Mouse (Mus musculus): ENCODE results near the gene Ckm.

The Ckm gene

GRCm38 (mm10) chr7:19404476-19404875 is at the start of gene Ckm:
Gene Ckm (plus strand): TSS chr7:19404776.
- DNase-seq = no peak

- DNase-seq = no peak
These were observed 49.6 kb upstream of the Ckm start for GRCm38 (mm10) chr7:19354991-19355390.

GRCm38 (mm10) chr7:19356311-19356710 is 48.3 kb upstream of the Ckm start:
- no peak for DNase-seq

- no peak for DNase-seq
These were observed 46.9 kb upstream of the Ckm start for GRCm38 (mm10) chr7:19357381-19358375.

GRCm38 (mm10) chr7:19358634-19359033 is 45.9 kb upstream of the Ckm start:
- DNase-seq = no peak

- DNase-seq = peak; percentile 87 to 88
These were observed 45.2 kb upstream of the Ckm start, which contains the start of the genes Cd3eap and Ppp1r13l for GRCm38 (mm10) chr7:19359299-19359891. Gene Cd3eap (minus strand): TSS chr7:19359483. Gene Ppp1r13l (plus strand): TSS chr7:19359749.

GRCm38 (mm10) chr7:19359892-19360641 is 44.5 kb upstream of the Ckm start:
- peak; percentile 64 to 66 for DNase-seq

GRCm38 (mm10) chr7:19360944-19361343 is 43.6 kb upstream of the Ckm start:
- DNase-seq = peak; percentile 89 to 91

- peak; percentile 53 to 62 for DNase-seq
These were observed 42.9 kb upstream of the Ckm start for GRCm38 (mm10) chr7:19361720-19362119.

- DNase-seq = no peak
These were observed 42.3 kb upstream of the Ckm start for GRCm38 (mm10) chr7:19362276-19362675.

- DNase-seq = peak; percentile 80 to 81
These were observed 40.7 kb upstream of the Ckm start for GRCm38 (mm10) chr7:19363881-19364280.

GRCm38 (mm10) chr7:19365376-19365775 is 39.2 kb upstream of the Ckm start:
- DNase-seq = no peak

GRCm38 (mm10) chr7:19368380-19368779 is 36.2 kb upstream of the Ckm start:
- no peak for DNase-seq

GRCm38 (mm10) chr7:19369823-19370425 is 34.7 kb upstream of the Ckm start:
- peak; percentile 72 to 74 for DNase-seq

- no peak for DNase-seq
These were observed 31.2 kb upstream of the Ckm start for GRCm38 (mm10) chr7:19373367-19373766.

GRCm38 (mm10) chr7:19375368-19375767 is 29.2 kb upstream of the Ckm start:
- no peak for DNase-seq

- no peak for DNase-seq
These were observed 28.6 kb upstream of the Ckm start for GRCm38 (mm10) chr7:19376019-19376418.

GRCm38 (mm10) chr7:19378049-19378448 is 26.5 kb upstream of the Ckm start:
- no peak for DNase-seq

GRCm38 (mm10) chr7:19381377-19382165 is 23.0 kb upstream of the Ckm start, which contains the start of gene Ercc2:
Gene Ercc2 (plus strand): TSS chr7:19382010.
- peak; percentile 98 to 99 for DNase-seq

GRCm38 (mm10) chr7:19382166-19382541 is 22.4 kb upstream of the Ckm start:
- DNase-seq = no peak

GRCm38 (mm10) chr7:19383708-19384107 is 20.9 kb upstream of the Ckm start:
- no peak for DNase-seq
